Mouse (Mus musculus) G1E-ER4 (cell line): ENCODE data around the gene Olfr1417. TPM values are rescaled to one million over a fixed set of nuclear protein-coding genes. Genes with fewer than 3 reads are reported as not detected.

Experiments used
- GATA1 ChIP-seq: IDR thresholded peaks from one replicate; pipeline ENCODE4 v1.8.0; 2012; ENCODE audit warnings: low read length, inconsistent platforms
- polyA plus RNA-seq: library from polyadenylated mRNA; stranded (reverse); fragments of >175 nt; gene quantifications from 2 replicates; pipeline ENCODE4 v1.2.3, GENCODE M21; 2012

The Olfr1417 gene
- polyA plus RNA-seq, 1 experiment: not detected

DNA sequence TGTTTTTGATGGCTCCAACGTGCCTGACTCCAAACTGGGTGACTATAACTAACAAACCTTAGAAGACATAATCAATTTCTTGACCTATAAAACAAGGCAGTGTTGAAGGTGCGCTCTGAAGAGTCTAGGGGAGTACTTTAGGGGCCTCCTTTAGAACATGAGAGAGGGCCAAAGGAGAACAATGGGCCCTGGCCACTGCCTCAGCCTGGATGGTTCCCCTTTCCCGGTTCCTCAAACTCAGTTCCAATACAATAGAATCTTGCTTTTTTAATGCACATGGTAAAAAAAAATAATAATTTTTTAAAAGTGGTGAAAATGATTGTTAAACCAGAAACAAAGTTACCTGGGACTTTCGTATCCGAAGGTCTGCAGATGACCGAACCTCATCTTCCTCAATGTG is 51.2 kb downstream of the Olfr1417 start:
- no peak for TF ChIP-seq GATA1

- no peak for TF ChIP-seq GATA1
These were observed 53.4 kb downstream of the Olfr1417 start for GRCm38 (mm10) chr19:11785409-11786154.

GRCm38 (mm10) chr19:11777191-11777865 is 61.7 kb downstream of the Olfr1417 start:
- TF ChIP-seq GATA1: no peak

Other genes with a start within 250 kb of the Olfr1417 start
- gene Ms4a6d, start 234.4 kb downstream of the Olfr1417 start, polyA plus RNA-seq: not detected in 2 replicates
- not detected in 2 replicates for gene Ms4a2, start 215.5 kb downstream of the Olfr1417 start, polyA plus RNA-seq
- gene Ms4a3, start 198.4 kb downstream of the Olfr1417 start, polyA plus RNA-seq: not detected in 2 replicates
- not detected in 2 replicates for gene Oosp2, start 178.7 kb downstream of the Olfr1417 start, polyA plus RNA-seq
- not detected in 2 replicates for gene Oosp1, start 148.1 kb downstream of the Olfr1417 start, polyA plus RNA-seq
- not detected in 2 replicates for gene Oosp3, start 142.2 kb downstream of the Olfr1417 start, polyA plus RNA-seq
- gene Gif, start 91.7 kb downstream of the Olfr1417 start, polyA plus RNA-seq: not detected in 2 replicates
- gene Mrpl16, start 68.8 kb downstream of the Olfr1417 start, polyA plus RNA-seq: 9.2 and 27.7 TPM in 2 replicates
- gene Stx3, start 19.8 kb downstream of the Olfr1417 start, polyA plus RNA-seq: not detected in 2 replicates
- not detected in 2 replicates for gene Olfr1418, start 21.8 kb upstream of the Olfr1417 start, polyA plus RNA-seq
- not detected in 2 replicates for gene Olfr1419, start 35.9 kb upstream of the Olfr1417 start, polyA plus RNA-seq
- not detected in 2 replicates for gene Olfr1420, start 47.3 kb upstream of the Olfr1417 start, polyA plus RNA-seq
- gene Patl1, start 73.2 kb upstream of the Olfr1417 start, polyA plus RNA-seq: 10.3 and 19.4 TPM in 2 replicates
- gene Osbp, start 126.7 kb upstream of the Olfr1417 start, polyA plus RNA-seq: 9.9 and 12.0 TPM in 2 replicates
- gene Olfr1423, start 202.1 kb upstream of the Olfr1417 start, polyA plus RNA-seq: not detected in 2 replicates
- not detected in 2 replicates for gene Olfr1424, start 223.5 kb upstream of the Olfr1417 start, polyA plus RNA-seq
- gene Olfr1425, start 238.5 kb upstream of the Olfr1417 start, polyA plus RNA-seq: not detected in 2 replicates